ENCODE assay signal across 11 mouse cellular contexts in genomic region chr6:101048836-101049361, GRCm38 (mm10).
DNase-seq lines count a peak whose midpoint lies in the region; ATAC-seq and TF ChIP-seq lines count a peak whose summit lies in the region.
"Had no signal": no experiment of that assay in that cellular context is flagged by ENCODE, and none has a peak within 500 bp of the region (broad histone marks: within the 10 kb centered on the region; RNA-seq: fewer than 3 reads in every experiment).

No protein-coding gene starts in this region.

- peak overlapping the region; percentile 36; the same call in 1 of the 2 replicates for H3K27ac ChIP-seq in forebrain, embryonic 12.5 days
- no peak overlapping the region for H3K27ac ChIP-seq in hindbrain, postnatal 0 days
- no peak overlapping the region for H3K27ac ChIP-seq in neural tube, embryonic 11.5 days (ENCODE audit: low read depth, low read length)
- H3K27ac ChIP-seq: lung, embryonic 15.5 days had no signal

- 20% methylated on average over 15 of the region's 15 CpGs for WGBS in forebrain, embryonic 12.5 days
- WGBS in hindbrain, postnatal 0 days, result 26% methylated on average over 15 of the region's 15 CpGs
- 44% methylated on average over 15 of the region's 15 CpGs for WGBS in neural tube, embryonic 11.5 days

- H3K4me3 ChIP-seq in forebrain, embryonic 12.5 days (replicated peaks), result peak overlapping the region; percentile 8; the same call in 1 of the 2 replicates
- no peak overlapping the region for H3K4me3 ChIP-seq in hindbrain, postnatal 0 days (ENCODE audit: low read length)
- H3K4me3 ChIP-seq in neural tube, embryonic 11.5 days (ENCODE audit: low read depth, low read length), result no peak overlapping the region
- H3K4me3 ChIP-seq: lung, embryonic 15.5 days; myocyte had no signal

- peaks cover 24% of the 10 kb centered on the region for H3K4me1 ChIP-seq in forebrain, embryonic 12.5 days
- H3K4me1 ChIP-seq in hindbrain, postnatal 0 days (ENCODE audit: insufficient read depth, low read length), result peaks cover 3% of the 10 kb centered on the region; the same call in 1 of the 2 replicates
- H3K4me1 ChIP-seq in neural tube, embryonic 11.5 days (ENCODE audit: control insufficient read depth, insufficient read depth, low read length), result 0 out of 2 replicates have a peak, but pooled peaks cover 5% of the 10 kb centered on the region

- no peaks in the 10 kb centered on the region for H3K9me3 ChIP-seq in forebrain, embryonic 12.5 days
- no peaks in the 10 kb centered on the region for H3K9me3 ChIP-seq in hindbrain, postnatal 0 days (ENCODE audit: low read length)
- H3K9me3 ChIP-seq in neural tube, embryonic 11.5 days (ENCODE audit: control insufficient read depth, low read length), result no peaks in the 10 kb centered on the region
- H3K9me3 ChIP-seq: lung, embryonic 15.5 days had no signal

- H3K27me3 ChIP-seq in forebrain, embryonic 12.5 days, result no peaks in the 10 kb centered on the region
- H3K27me3 ChIP-seq in hindbrain, postnatal 0 days (ENCODE audit: insufficient read depth, low read length), result no peaks in the 10 kb centered on the region
- no peaks in the 10 kb centered on the region for H3K27me3 ChIP-seq in neural tube, embryonic 11.5 days (ENCODE audit: control insufficient read depth, insufficient read depth, low read length)
- H3K27me3 ChIP-seq: lung, embryonic 15.5 days had no signal

- peak; percentile 61; the same call in 1 of the 2 replicates for ATAC-seq in forebrain, embryonic 12.5 days (ENCODE audit: low FRiP score)
- peak; percentile 64 for ATAC-seq in hindbrain, postnatal 0 days
- ATAC-seq in neural tube, embryonic 11.5 days (ENCODE audit: insufficient read depth, low FRiP score, low TSS enrichment), result peak; percentile 20; the same call in 1 of the 2 replicates

- peak; percentile 59 for DNase-seq in embryo, embryonic 11 days
- peak; percentile 24 for DNase-seq in hindbrain, postnatal 0 days (ENCODE audit: low spot score)
- peak; percentile 48 for DNase-seq in neural tube, embryonic 11.5 days (ENCODE audit: low spot score)
- DNase-seq in thymus, postnatal 36 days, result no peak
- DNase-seq in cerebellum, adult 8-10 months, result no peak
- no peak for DNase-seq in heart, postnatal 4 days
- DNase-seq in lung, postnatal 10 days, result no peak
- DNase-seq: right cerebral cortex, postnatal 25 days had no signal

- no peak overlapping the region for H3K9ac ChIP-seq in forebrain, embryonic 12.5 days
- no peak overlapping the region for H3K9ac ChIP-seq in hindbrain, postnatal 0 days (replicated peaks; ENCODE audit: low read length)
- no peak overlapping the region for H3K9ac ChIP-seq in neural tube, embryonic 11.5 days (ENCODE audit: low read length)
- H3K9ac ChIP-seq: lung, embryonic 15.5 days had no signal

- TF ChIP-seq CTCF in hindbrain, postnatal 0 days (IDR thresholded peaks at IDR 0.05; ENCODE audit: low read depth), result no peak

- H3K36me3 ChIP-seq in forebrain, embryonic 12.5 days (replicated peaks), result no peaks in the 10 kb centered on the region
- H3K36me3 ChIP-seq in hindbrain, postnatal 0 days (ENCODE audit: insufficient read depth, low read length), result no peaks in the 10 kb centered on the region
- H3K36me3 ChIP-seq in neural tube, embryonic 11.5 days (ENCODE audit: control insufficient read depth, insufficient read depth, low read length), result no peaks in the 10 kb centered on the region
- H3K36me3 ChIP-seq: lung, embryonic 15.5 days had no signal

- H3K4me2 ChIP-seq in forebrain, embryonic 12.5 days, result peak overlapping the region; percentile 30
- H3K4me2 ChIP-seq in hindbrain, postnatal 0 days (ENCODE audit: low read depth, low read length), result peak overlapping the region; percentile 19
- H3K4me2 ChIP-seq in neural tube, embryonic 11.5 days (ENCODE audit: low read depth), result no peak overlapping the region
- H3K4me2 ChIP-seq: lung, embryonic 15.5 days had no signal

Comparison
In these comparisons a context has a peak if more than half of its experiments do, and no peak if none do; other contexts are left out.
1. DNase-seq: peak in embryo, embryonic 11 days (single experiment), hindbrain, postnatal 0 days (single experiment) and neural tube, embryonic 11.5 days (single experiment); none in thymus, postnatal 36 days (0 of 2), cerebellum, adult 8-10 months (single experiment), heart, postnatal 4 days (single experiment) and lung, postnatal 10 days (single experiment).
2. Peak in every context shown above with its lines, with median percentiles within 50 percentile points of each other: ATAC-seq.